Mouse (Mus musculus) lung, adult 2 months (tissue): ENCODE data around the gene Rhobtb3. TPM values are rescaled to one million over a fixed set of nuclear protein-coding genes. Genes with fewer than 3 reads are reported as not detected.
A peak's percentile ranks its signal among the peaks of the same experiment; 100 is the strongest.

Experiments used
- DNase-seq: peaks from one replicate; pipeline ENCODE4 v3.0.0; 2022
- H3K4me1 ChIP-seq: fragments of 200-500 bp; 2 replicates; pipeline ENCODE4 v1.6.1; 2011; ENCODE audit warnings: low read length; ENCODE audit not compliant: control insufficient read depth, insufficient read depth
- H3K4me3 ChIP-seq: fragments of 200-500 bp; replicated peaks from 2 replicates; pipeline ENCODE3; 2011; ENCODE audit warnings: low read depth, mild to moderate bottlenecking, control low read depth, low read length; ENCODE audit errors: extremely low read depth
- CTCF ChIP-seq: fragments of 200-500 bp; IDR thresholded peaks from 2 replicates; pipeline ENCODE4 v1.5.1; 2011; ENCODE audit warnings: mild to moderate bottlenecking, low read length, control low read depth; ENCODE audit not compliant: insufficient read depth
- POLR2A ChIP-seq: fragments of 200-500 bp; IDR thresholded peaks from 2 replicates; pipeline ENCODE4 v1.6.1; 2011; ENCODE audit warnings: low read depth, mild to moderate bottlenecking, control low read depth, low read length, borderline replicate concordance; ENCODE audit errors: extremely low read depth
- WGBS: fragments of 180-500 bp; shearing (Covaris S2); methylation state at CpG from one replicate; pipeline ENCODE4 v1.1.7; 2018; 5-methylcytosine and 5-hydroxymethylcytosine counted together
- polyA plus RNA-seq: library from polyadenylated mRNA; depleted of rRNA; stranded (reverse); fragments of >200 nt; gene quantifications from 2 replicates; pipeline ENCODE4 v1.2.3, GENCODE M21; 2012

Rhobtb3 gene
- polyA plus RNA-seq, 1 experiment, result 4.6 TPM

DNA sequence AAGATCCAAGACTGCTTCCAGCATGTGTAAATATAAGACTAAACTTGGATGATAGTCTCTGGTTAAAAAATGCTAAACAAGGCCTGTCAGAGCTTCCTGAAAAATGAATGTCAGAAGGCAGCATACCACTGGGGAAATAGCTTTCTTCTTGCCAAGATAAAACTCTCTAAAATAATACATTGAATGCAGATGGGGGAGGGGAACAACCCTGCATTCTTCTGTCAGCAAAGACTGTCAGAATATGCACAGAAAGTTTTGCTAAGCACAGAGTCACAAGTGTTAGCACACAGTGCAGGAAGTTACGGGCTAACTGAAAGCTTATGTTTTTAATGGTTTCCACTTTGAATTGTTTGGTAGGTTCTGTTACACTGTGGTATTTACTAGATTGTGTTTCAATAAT is 6.6 kb upstream of the Rhobtb3 start:
- no peak for TF ChIP-seq POLR2A
- no peak for TF ChIP-seq CTCF
- no peaks in the 10 kb centered on the region for H3K4me1 ChIP-seq
- no peak for DNase-seq
- no peak overlapping the region for H3K4me3 ChIP-seq
- 53% methylated on average over 1 of the region's 1 CpGs for WGBS

DNA sequence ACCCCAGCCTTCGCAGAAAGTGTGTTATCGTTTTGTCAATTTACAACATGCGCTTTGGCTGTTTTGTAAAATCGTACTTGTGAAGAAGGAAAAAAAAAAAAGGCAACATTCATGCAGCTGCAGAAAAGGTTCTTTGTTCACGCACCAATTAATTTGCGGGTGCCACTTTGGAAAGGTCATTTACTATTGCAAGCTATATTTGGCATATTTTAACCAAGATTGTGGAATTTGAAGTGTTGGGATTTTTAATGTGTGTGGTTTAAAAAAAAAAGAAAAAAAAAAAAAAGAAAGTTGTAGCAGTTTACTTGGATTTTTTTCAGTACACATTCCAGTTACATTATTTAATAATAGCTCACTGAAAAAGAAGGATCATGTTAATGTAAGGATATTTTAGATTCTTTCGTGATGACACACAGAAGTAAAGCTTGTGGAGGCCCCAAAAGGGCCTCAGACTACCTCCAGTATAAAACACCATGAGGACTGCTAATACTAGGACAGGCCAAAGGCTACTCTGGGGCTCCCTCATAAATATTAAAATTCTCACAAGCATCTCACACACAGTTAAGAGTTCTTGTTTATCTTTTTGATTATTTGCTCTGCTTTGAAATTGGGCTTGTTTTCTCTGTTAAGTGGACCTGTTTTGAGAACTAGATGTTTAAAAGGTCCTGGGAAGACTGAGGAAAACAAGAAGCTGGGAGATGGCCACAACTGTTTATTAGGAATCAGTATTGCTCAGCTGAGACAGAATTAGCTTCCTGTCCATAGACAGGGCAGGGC is 507 bp upstream of the Rhobtb3 start:
- no peak for DNase-seq
- WGBS, result 6% methylated on average over 7 of the region's 7 CpGs

DNA sequence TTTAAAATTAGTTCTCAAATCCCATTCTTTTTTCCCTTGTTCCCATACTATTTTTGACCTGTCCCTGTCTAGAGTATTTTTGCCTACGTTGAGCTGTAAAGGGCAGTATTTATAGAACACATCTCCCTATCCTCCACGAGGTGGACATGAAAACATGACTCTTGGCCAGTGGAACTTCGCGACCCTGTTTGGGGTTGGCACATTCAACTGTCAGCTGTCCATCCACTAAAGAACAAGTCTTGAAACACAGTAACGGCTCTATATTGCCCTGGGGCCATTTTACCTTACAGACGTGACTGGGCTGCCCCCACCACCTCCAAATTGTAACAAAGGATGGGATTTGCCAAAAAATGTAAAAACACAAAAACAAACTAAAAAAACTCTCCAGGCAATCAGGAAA is 994 bp downstream of the Rhobtb3 start:
- DNase-seq, result no peak
- no peak for TF ChIP-seq POLR2A
- TF ChIP-seq CTCF, result no peak
- WGBS, result 5% methylated on average over 6 of the region's 6 CpGs

More for the DNA sequence above, 507 bp upstream of the Rhobtb3 start:
- TF ChIP-seq CTCF, result no peak
- TF ChIP-seq POLR2A, result no peak
- Histone ChIP-seq H3K4me1 (peaks cover 2% of the 10 kb centered on the region), H3K4me3 (peak overlapping the region; percentile 53)

DNA sequence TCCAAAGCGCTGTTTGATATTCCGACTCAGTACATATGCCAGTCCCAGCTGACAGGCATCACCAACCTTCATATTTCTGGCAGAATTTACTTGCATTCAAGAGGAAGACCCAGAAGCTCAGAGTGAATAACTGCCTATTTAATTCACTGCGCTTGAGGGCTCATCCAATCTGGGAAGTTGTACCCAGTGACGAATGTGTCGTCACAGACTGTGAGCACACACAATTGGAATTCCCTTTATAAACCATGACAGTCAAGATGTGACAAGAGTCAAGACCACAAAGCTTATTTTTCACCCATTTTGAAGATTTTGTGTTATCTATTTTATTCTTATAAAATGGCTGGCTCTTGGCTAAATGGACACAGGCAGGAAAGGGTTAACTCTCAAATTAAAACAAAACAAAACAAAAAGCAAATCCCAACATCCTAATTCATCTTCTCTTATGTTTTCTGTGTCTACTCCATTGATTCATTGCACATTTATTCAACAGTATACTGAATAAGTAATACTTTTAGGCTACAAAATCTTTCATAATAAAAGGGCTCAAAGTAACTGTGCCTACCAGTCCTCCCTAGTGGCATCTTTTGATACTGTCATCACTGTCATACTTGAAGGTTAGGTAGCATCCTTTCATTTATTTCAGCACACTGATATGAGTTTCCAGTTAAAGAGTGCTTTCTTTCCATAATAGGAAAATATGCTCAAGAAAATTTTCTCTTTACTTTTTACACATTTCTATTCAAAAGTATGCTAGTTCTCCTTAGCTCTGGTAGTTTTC is 2.0 kb downstream of the Rhobtb3 start:
- WGBS, result 93% methylated on average over 5 of the region's 5 CpGs
- no peak for DNase-seq

More for the DNA sequence above, 994 bp downstream of the Rhobtb3 start:
- peaks cover 2% of the 10 kb centered on the region for H3K4me1 ChIP-seq
- H3K4me3 ChIP-seq, result peak overlapping the region; percentile 18

DNA sequence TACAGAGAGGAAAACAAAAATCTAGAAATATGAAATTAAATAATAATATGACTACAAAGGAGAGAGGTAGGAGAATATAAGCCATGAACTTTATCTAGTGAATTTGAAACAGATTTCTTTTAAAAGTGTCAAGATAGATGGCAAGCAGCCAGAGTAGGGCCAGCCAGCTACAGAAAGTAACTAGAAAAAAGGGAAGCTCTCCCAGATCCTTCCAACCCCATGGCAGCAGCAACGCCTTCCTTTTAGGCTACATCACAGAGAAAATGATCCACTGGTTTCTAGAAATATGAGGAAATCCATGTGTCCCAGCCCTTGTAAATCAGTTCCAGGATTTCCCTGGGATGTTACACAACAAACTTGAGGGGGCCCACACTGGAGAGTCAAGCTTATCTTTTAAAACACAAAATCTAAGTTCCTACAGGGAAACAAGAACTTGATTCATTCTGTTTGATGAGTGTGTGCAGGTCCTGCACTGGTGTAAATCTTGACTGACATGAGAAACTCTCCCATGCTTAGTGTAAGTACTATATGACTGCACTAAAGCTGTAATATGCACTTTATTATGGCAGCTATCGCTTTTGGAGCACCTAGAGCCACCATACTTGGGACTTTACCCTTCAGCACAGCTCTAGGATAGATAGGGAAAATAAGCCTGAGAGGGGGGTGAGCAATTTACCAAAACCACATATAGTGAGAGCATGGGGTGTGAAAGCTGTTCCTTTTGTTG is 2.8 kb downstream of the Rhobtb3 start:
- WGBS, result 83% methylated on average over 2 of the region's 2 CpGs
- DNase-seq, result no peak

More for the DNA sequence above, 2.0 kb downstream of the Rhobtb3 start:
- H3K4me3 ChIP-seq, result no peak overlapping the region
- H3K4me1 ChIP-seq, result peaks cover 2% of the 10 kb centered on the region
- TF ChIP-seq CTCF (no peak), POLR2A (no peak)

DNA sequence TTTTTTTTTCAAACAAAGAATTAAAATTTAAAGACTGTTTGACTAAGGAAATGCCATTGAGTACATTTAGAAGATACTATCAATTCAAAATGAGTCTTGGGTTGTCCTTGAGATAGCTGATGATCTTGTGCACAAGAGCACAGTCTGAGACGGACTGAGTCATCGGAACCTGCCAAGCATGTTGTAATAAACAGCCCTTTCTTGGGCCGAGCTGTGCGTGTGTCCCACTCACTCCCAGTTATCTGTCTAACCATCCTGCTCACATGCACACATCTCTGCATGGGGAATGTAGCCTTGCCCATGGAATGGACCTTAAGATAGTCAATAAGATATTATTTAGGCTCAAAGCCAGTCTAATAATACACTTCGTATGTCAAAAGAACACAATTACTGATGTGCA is 4.9 kb downstream of the Rhobtb3 start:
- no peak for TF ChIP-seq CTCF
- no peak for TF ChIP-seq POLR2A
- no peak for DNase-seq
- no peak overlapping the region for H3K4me3 ChIP-seq
- no peaks in the 10 kb centered on the region; the same call in none of the 2 replicates for H3K4me1 ChIP-seq
- 91% methylated on average over 5 of the region's 5 CpGs for WGBS

More for the DNA sequence above, 2.8 kb downstream of the Rhobtb3 start:
- Histone ChIP-seq H3K4me1 (peaks cover 2% of the 10 kb centered on the region), H3K4me3 (no peak overlapping the region)
- no peak for TF ChIP-seq CTCF
- no peak for TF ChIP-seq POLR2A

DNA sequence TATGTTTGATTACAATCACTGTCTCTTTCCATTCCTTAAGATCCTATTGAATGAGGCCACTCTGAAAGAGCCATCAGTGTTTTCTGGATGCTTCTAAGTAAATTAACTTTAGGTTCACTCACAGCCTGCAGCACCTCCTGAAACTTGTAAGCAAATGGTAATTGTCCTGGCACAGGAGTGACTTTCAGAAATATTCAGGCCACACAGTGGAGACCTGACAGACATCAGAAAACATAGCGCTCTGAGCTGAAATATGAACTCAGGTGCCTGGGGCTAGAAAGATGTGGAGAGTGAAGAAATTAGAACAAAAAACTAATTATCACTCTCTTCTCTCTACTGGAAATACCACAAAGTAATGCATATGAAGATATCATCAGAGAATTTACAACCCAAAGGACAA is 10.4 kb downstream of the Rhobtb3 start:
- 94% methylated on average over 1 of the region's 1 CpGs for WGBS
- TF ChIP-seq POLR2A, result no peak
- no peak for TF ChIP-seq CTCF

DNA sequence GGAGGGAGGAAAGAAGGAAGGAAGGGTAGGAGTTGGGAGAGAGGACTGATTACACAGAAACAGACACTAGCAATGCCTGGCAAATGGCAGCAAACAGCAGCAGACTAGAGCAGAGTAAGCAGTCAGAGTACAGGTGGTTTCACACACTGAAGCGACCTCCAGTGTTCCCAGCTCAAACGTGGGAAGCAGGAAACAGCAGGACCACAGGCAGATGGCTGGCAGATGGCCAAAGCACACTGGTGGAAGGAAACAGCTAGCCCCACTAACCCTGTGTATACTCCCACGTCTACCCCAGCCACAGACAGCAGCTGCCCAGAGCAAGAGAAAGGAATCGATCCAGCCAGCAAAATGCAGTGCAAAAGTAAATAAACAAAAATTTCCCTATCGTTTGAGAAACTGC is 12.7 kb downstream of the Rhobtb3 start:
- Histone ChIP-seq H3K4me3 (no peak overlapping the region), H3K4me1 (no peaks in the 10 kb centered on the region)
- DNase-seq, result no peak
- WGBS, result 11% methylated on average over 5 of the region's 5 CpGs
- no peak for TF ChIP-seq CTCF
- no peak for TF ChIP-seq POLR2A

More for the DNA sequence above, 10.4 kb downstream of the Rhobtb3 start:
- DNase-seq, result no peak
- H3K4me3 ChIP-seq, result no peak overlapping the region
- H3K4me1 ChIP-seq, result no peaks in the 10 kb centered on the region

DNA sequence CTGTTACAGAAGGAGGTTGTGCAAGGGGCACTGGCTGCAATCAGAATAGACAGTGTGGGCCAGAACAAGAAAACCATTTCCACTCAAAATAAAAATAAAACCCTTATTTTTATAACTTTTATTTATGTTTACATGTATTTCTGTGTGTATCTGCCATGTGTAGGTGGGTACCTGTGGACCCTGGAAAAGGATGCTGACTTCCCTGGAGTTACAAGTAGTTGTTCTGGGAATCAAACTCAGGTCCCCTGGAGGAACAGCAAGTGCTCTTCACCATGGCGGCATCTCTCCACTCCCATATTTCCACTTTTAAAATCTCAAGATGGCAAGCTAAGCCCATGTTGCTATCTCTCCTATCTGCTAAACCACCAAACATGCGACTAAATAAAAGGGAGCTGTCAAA is 13.1 kb downstream of the Rhobtb3 start:
- TF ChIP-seq CTCF (no peak), POLR2A (no peak)
- DNase-seq, result no peak
- no peak overlapping the region for H3K4me3 ChIP-seq
- H3K4me1 ChIP-seq, result no peaks in the 10 kb centered on the region
- WGBS, result 69% methylated on average over 2 of the region's 2 CpGs
